Comparison of ENCODE assay signal across 15 mouse cellular contexts in genomic region chr9:117442611-117443010, GRCm38 (mm10).
A peak's percentile ranks its signal among the peaks of the same experiment; 100 is the strongest.
DNase-seq lines count a peak whose midpoint lies in the region; ATAC-seq and TF ChIP-seq lines count a peak whose summit lies in the region.
"Had no signal": no experiment of that assay in that cellular context is flagged by ENCODE, and none has a peak within 500 bp of the region (broad histone marks: within the 10 kb centered on the region; RNA-seq: fewer than 3 reads in every experiment).

No protein-coding gene starts in this region.

- no peaks in the 10 kb centered on the region for H3K27me3 ChIP-seq in forebrain, postnatal 0 days (ENCODE audit: insufficient read depth, low read length)
- H3K27me3 ChIP-seq in forebrain, embryonic 16.5 days (replicated peaks; ENCODE audit: control insufficient read depth, insufficient read depth, low read length) = no peaks in the 10 kb centered on the region
- no peaks in the 10 kb centered on the region for H3K27me3 ChIP-seq in kidney, embryonic 16.5 days (ENCODE audit: insufficient read depth, low read length)
- no peaks in the 10 kb centered on the region for H3K27me3 ChIP-seq in hindbrain, postnatal 0 days (ENCODE audit: insufficient read depth, low read length)
- H3K27me3 ChIP-seq: forebrain, embryonic 15.5 days; kidney, embryonic 15.5 days; stomach, embryonic 15.5 days had no signal

- WGBS in forebrain, postnatal 0 days = 57% methylated on average over 7 of the region's 7 CpGs
- 61% methylated on average over 7 of the region's 7 CpGs for WGBS in forebrain, embryonic 16.5 days
- 56% methylated on average over 7 of the region's 7 CpGs for WGBS in kidney, embryonic 16.5 days
- 59% methylated on average over 7 of the region's 7 CpGs for WGBS in hindbrain, postnatal 0 days

- peak; percentile 18 for DNase-seq in forebrain, postnatal 0 days
- peak; percentile 7 for DNase-seq in kidney, postnatal 14 days
- peak; percentile 20 for DNase-seq in brain, adult 2 months (ENCODE audit: low read depth, low spot score)
- DNase-seq in hindbrain, postnatal 0 days (ENCODE audit: low spot score) = peak; percentile 53
- DNase-seq in frontal cortex, postnatal 36 days (ENCODE audit: low spot score in 2 of 2) = no peak
- DNase-seq in c-Kit-positive CD71-positive TER-119-positive erythroid progenitor cells, embryonic 14.5 days (ENCODE audit: low spot score) = no peak
- DNase-seq: adrenal gland, adult 2 months; cerebellum, adult 9-10 months had no signal

- no peaks in the 10 kb centered on the region for H3K36me3 ChIP-seq in forebrain, postnatal 0 days (ENCODE audit: insufficient read depth)
- no peaks in the 10 kb centered on the region for H3K36me3 ChIP-seq in forebrain, embryonic 16.5 days (ENCODE audit: control insufficient read depth, insufficient read depth)
- no peaks in the 10 kb centered on the region for H3K36me3 ChIP-seq in kidney, embryonic 16.5 days (ENCODE audit: insufficient read depth, low read length)
- H3K36me3 ChIP-seq in hindbrain, postnatal 0 days (ENCODE audit: insufficient read depth, low read length) = no peaks in the 10 kb centered on the region
- H3K36me3 ChIP-seq: forebrain, embryonic 15.5 days; kidney, embryonic 15.5 days; stomach, embryonic 15.5 days had no signal

- H3K4me2 ChIP-seq in forebrain, postnatal 0 days (ENCODE audit: low read depth) = no peak overlapping the region
- no peak overlapping the region for H3K4me2 ChIP-seq in forebrain, embryonic 16.5 days (ENCODE audit: low read length)
- no peak overlapping the region for H3K4me2 ChIP-seq in kidney, embryonic 16.5 days (replicated peaks; ENCODE audit: low read depth, low read length)
- no peak overlapping the region for H3K4me2 ChIP-seq in hindbrain, postnatal 0 days (ENCODE audit: low read depth, low read length)
- H3K4me2 ChIP-seq: forebrain, embryonic 15.5 days; heart, embryonic 11.5 days; kidney, embryonic 15.5 days; stomach, embryonic 15.5 days had no signal

- H3K27ac ChIP-seq in forebrain, postnatal 0 days (ENCODE audit: low read depth, low read length) = no peak overlapping the region
- H3K27ac ChIP-seq in forebrain, embryonic 16.5 days (ENCODE audit: low read length) = no peak overlapping the region
- no peak overlapping the region for H3K27ac ChIP-seq in kidney, embryonic 16.5 days (ENCODE audit: low read length)
- H3K27ac ChIP-seq in hindbrain, postnatal 0 days = no peak overlapping the region
- H3K27ac ChIP-seq: forebrain, embryonic 15.5 days; kidney, embryonic 15.5 days; stomach, embryonic 15.5 days had no signal

- H3K9ac ChIP-seq in forebrain, postnatal 0 days = no peak overlapping the region
- no peak overlapping the region for H3K9ac ChIP-seq in forebrain, embryonic 16.5 days (replicated peaks; ENCODE audit: low read depth, low read length)
- no peak overlapping the region for H3K9ac ChIP-seq in kidney, embryonic 16.5 days (replicated peaks; ENCODE audit: low read length)
- no peak overlapping the region for H3K9ac ChIP-seq in hindbrain, postnatal 0 days (replicated peaks; ENCODE audit: low read length)
- H3K9ac ChIP-seq: forebrain, embryonic 15.5 days; kidney, embryonic 15.5 days; stomach, embryonic 15.5 days had no signal

- no peaks in the 10 kb centered on the region for H3K4me1 ChIP-seq in forebrain, postnatal 0 days (ENCODE audit: insufficient read depth)
- no peaks in the 10 kb centered on the region for H3K4me1 ChIP-seq in forebrain, embryonic 16.5 days (replicated peaks; ENCODE audit: control insufficient read depth, insufficient read depth, low read length)
- H3K4me1 ChIP-seq in kidney, embryonic 16.5 days (ENCODE audit: insufficient read depth, low read length) = no peaks in the 10 kb centered on the region
- no peaks in the 10 kb centered on the region for H3K4me1 ChIP-seq in hindbrain, postnatal 0 days (ENCODE audit: insufficient read depth, low read length)
- H3K4me1 ChIP-seq: forebrain, embryonic 15.5 days; kidney, embryonic 15.5 days; stomach, embryonic 15.5 days had no signal

- TF ChIP-seq CTCF in forebrain, postnatal 0 days (IDR thresholded peaks at IDR 0.05; ENCODE audit: low read depth) = no peak
- TF ChIP-seq CTCF in hindbrain, postnatal 0 days (IDR thresholded peaks at IDR 0.05; ENCODE audit: low read depth) = no peak

- ATAC-seq in forebrain, postnatal 0 days = no peak
- ATAC-seq in forebrain, embryonic 16.5 days = no peak
- no peak for ATAC-seq in kidney, embryonic 16.5 days (ENCODE audit: low FRiP score, low TSS enrichment)
- ATAC-seq in hindbrain, postnatal 0 days = no peak
- ATAC-seq: forebrain, embryonic 15.5 days; lung, postnatal 0 days had no signal

- H3K9me3 ChIP-seq in forebrain, postnatal 0 days (ENCODE audit: low read length) = no peaks in the 10 kb centered on the region
- no peaks in the 10 kb centered on the region for H3K9me3 ChIP-seq in forebrain, embryonic 16.5 days (ENCODE audit: control insufficient read depth, low read length)
- no peaks in the 10 kb centered on the region for H3K9me3 ChIP-seq in kidney, embryonic 16.5 days (ENCODE audit: low read length)
- no peaks in the 10 kb centered on the region for H3K9me3 ChIP-seq in hindbrain, postnatal 0 days (ENCODE audit: low read length)
- H3K9me3 ChIP-seq: forebrain, embryonic 15.5 days; kidney, embryonic 15.5 days; stomach, embryonic 15.5 days had no signal

- H3K4me3 ChIP-seq in forebrain, postnatal 0 days (ENCODE audit: low read depth, low read length) = no peak overlapping the region
- no peak overlapping the region for H3K4me3 ChIP-seq in forebrain, embryonic 16.5 days (replicated peaks; ENCODE audit: low read length)
- no peak overlapping the region for H3K4me3 ChIP-seq in kidney, embryonic 16.5 days (ENCODE audit: low read length)
- no peak overlapping the region for H3K4me3 ChIP-seq in hindbrain, postnatal 0 days (ENCODE audit: low read length)
- H3K4me3 ChIP-seq: forebrain, embryonic 15.5 days; kidney, embryonic 15.5 days; stomach, embryonic 15.5 days had no signal

Comparison
In these comparisons a context has a peak if more than half of its experiments do, and no peak if none do; other contexts are left out.
1. DNase-seq: peak in forebrain, postnatal 0 days (single experiment), kidney, postnatal 14 days (single experiment), brain, adult 2 months (single experiment) and hindbrain, postnatal 0 days (single experiment); none in frontal cortex, postnatal 36 days (0 of 2) and c-Kit-positive CD71-positive TER-119-positive erythroid progenitor cells, embryonic 14.5 days (single experiment).